Mouse (Mus musculus): ENCODE data around the gene Sowahb.

Sowahb gene

GRCm38 (mm10) chr5:93002615-93003014, 42.2 kb downstream of the Sowahb start:
- DNase-seq (ENCODE audit: low spot score), result no peak

- no peak for DNase-seq (ENCODE audit: low spot score)
Measured at GRCm38 (mm10) chr5:93000774-93001757, 43.8 kb downstream of the Sowahb start.

GRCm38 (mm10) chr5:93000060-93000459, 44.8 kb downstream of the Sowahb start:
- DNase-seq (ENCODE audit: low spot score), result no peak

GRCm38 (mm10) chr5:92998494-92999016, 46.3 kb downstream of the Sowahb start:
- no peak for DNase-seq (ENCODE audit: low spot score)

- DNase-seq (ENCODE audit: low spot score), result no peak
Measured at GRCm38 (mm10) chr5:92997428-92998120, 47.2 kb downstream of the Sowahb start.

GRCm38 (mm10) chr5:92994861-92995260, 50.0 kb downstream of the Sowahb start:
- DNase-seq (ENCODE audit: low spot score), result no peak

DNA sequence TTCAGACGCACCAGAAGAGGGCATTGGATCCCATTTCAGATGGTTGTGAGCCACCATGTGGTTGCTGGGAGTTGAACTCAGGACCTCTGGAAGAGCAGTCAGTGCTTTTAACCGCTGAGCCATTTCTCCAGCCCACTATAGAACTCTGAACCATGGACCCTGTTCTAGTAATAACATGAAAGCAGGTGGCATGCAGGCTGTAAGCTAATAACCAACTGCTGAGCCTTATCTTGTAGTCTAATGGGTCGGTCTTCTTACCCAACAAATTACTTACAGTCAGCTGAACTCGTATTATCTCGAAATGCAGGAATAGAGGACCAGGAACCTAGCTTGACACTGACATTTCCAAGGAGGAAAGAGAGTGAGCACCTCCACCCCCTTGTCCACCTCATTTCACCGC, 50.5 kb downstream of the Sowahb start:
- no peak for DNase-seq (ENCODE audit: low spot score)

DNA sequence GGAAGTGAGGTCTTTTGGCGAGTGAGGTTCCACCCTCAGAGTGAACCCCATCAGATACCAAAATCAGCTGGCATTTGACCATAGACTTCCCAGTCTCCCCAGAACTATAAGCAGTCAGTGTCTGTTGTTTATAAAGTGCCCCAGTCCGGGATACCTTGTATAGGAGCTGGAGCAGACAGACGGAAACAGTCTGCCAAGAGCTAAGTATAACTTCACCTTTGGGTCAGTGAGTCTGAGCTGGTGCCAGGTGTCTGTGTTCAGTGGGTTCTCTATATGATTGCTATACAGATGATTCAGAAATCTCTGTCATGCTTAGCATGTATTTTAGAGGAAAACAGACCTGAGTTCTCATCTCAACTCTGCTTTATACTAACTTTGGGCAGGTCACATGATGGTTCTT, 52.7 kb downstream of the Sowahb start:
- no peak for DNase-seq (ENCODE audit: low spot score)

All from ovary, postnatal 10 days (tissue).